Comparison of ENCODE assay signal across 13 mouse cellular contexts in the genomic region with DNA sequence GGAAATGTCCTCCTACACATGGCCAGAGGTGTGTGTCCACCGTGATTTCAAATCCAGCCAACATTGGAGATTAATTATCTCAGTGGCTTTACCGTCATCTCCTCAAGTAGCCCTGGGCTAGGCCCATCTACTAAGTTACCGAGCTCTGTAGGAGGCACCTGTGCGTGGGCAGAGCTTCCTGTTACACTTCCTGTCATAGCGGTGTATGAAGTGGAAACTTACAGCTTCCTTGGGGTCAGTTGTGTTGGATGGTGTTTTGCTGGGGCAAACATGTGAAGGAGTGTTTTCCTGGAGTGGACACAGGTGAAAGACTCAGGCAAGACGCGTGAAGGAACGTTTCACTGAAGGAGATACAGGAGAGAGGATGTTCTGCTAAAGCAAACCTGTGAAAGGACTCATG. TPM values are rescaled to one million over a fixed set of nuclear protein-coding genes. Genes with fewer than 3 reads are reported as not detected.
DNase-seq lines count a peak whose midpoint lies in the region; ATAC-seq and TF ChIP-seq lines count a peak whose summit lies in the region.
"Had no signal": no experiment of that assay in that cellular context is flagged by ENCODE, and none has a peak within 500 bp of the region (broad histone marks: within the 10 kb centered on the region; RNA-seq: fewer than 3 reads in every experiment).

No protein-coding gene starts in this region.

- H3K4me2 ChIP-seq in midbrain, embryonic 11.5 days: no peak overlapping the region
- no peak overlapping the region for H3K4me2 ChIP-seq in midbrain, embryonic 16.5 days (ENCODE audit: low read length)
- no peak overlapping the region for H3K4me2 ChIP-seq in hindbrain, postnatal 0 days (ENCODE audit: low read depth, low read length)
- H3K4me2 ChIP-seq: midbrain, embryonic 12.5 days had no signal

- ATAC-seq in midbrain, embryonic 11.5 days (ENCODE audit: low FRiP score): no peak
- no peak for ATAC-seq in midbrain, embryonic 16.5 days
- ATAC-seq in hindbrain, postnatal 0 days: no peak

- H3K4me3 ChIP-seq in gastrocnemius, adult 2 months: no peak overlapping the region
- no peak overlapping the region for H3K4me3 ChIP-seq in midbrain, embryonic 11.5 days (ENCODE audit: low read depth, low read length)
- no peak overlapping the region for H3K4me3 ChIP-seq in midbrain, embryonic 16.5 days (ENCODE audit: low read depth, low read length)
- H3K4me3 ChIP-seq in hindbrain, postnatal 0 days (ENCODE audit: low read length): no peak overlapping the region
- H3K4me3 ChIP-seq: midbrain, embryonic 12.5 days had no signal

- peak overlapping the region; percentile 74 for H3K27ac ChIP-seq in gastrocnemius, adult 2 months
- H3K27ac ChIP-seq in midbrain, embryonic 11.5 days (ENCODE audit: low read depth, low read length): no peak overlapping the region
- no peak overlapping the region for H3K27ac ChIP-seq in midbrain, embryonic 16.5 days (ENCODE audit: low read length)
- H3K27ac ChIP-seq in hindbrain, postnatal 0 days: no peak overlapping the region
- H3K27ac ChIP-seq: midbrain, embryonic 12.5 days had no signal

- no peaks in the 10 kb centered on the region for H3K36me3 ChIP-seq in midbrain, embryonic 11.5 days (ENCODE audit: control insufficient read depth, insufficient read depth, low read length)
- H3K36me3 ChIP-seq in midbrain, embryonic 16.5 days (ENCODE audit: control insufficient read depth, insufficient read depth, low read length): no peaks in the 10 kb centered on the region
- no peaks in the 10 kb centered on the region for H3K36me3 ChIP-seq in hindbrain, postnatal 0 days (ENCODE audit: insufficient read depth, low read length)
- H3K36me3 ChIP-seq: midbrain, embryonic 12.5 days had no signal

- 88% methylated on average over 8 of the region's 8 CpGs for WGBS in midbrain, embryonic 11.5 days
- WGBS in midbrain, embryonic 16.5 days: 95% methylated on average over 8 of the region's 8 CpGs
- WGBS in hindbrain, postnatal 0 days: 91% methylated on average over 8 of the region's 8 CpGs

- H3K4me1 ChIP-seq in midbrain, embryonic 11.5 days (ENCODE audit: control insufficient read depth, insufficient read depth, low read length): peaks cover 9% of the 10 kb centered on the region
- H3K4me1 ChIP-seq in midbrain, embryonic 16.5 days (ENCODE audit: control insufficient read depth, insufficient read depth, low read length): no peaks in the 10 kb centered on the region
- peaks cover 12% of the 10 kb centered on the region for H3K4me1 ChIP-seq in hindbrain, postnatal 0 days (ENCODE audit: insufficient read depth, low read length)

- no peak overlapping the region for H3K9ac ChIP-seq in midbrain, embryonic 11.5 days (ENCODE audit: low read length)
- H3K9ac ChIP-seq in midbrain, embryonic 16.5 days (ENCODE audit: low read depth, low read length): no peak overlapping the region
- no peak overlapping the region for H3K9ac ChIP-seq in hindbrain, postnatal 0 days (replicated peaks; ENCODE audit: low read length)
- H3K9ac ChIP-seq: midbrain, embryonic 12.5 days had no signal

- no peaks in the 10 kb centered on the region for H3K9me3 ChIP-seq in midbrain, embryonic 11.5 days (ENCODE audit: control insufficient read depth, low read length)
- H3K9me3 ChIP-seq in midbrain, embryonic 16.5 days (replicated peaks; ENCODE audit: control insufficient read depth, low read length, poor library complexity, severe bottlenecking): no peaks in the 10 kb centered on the region
- H3K9me3 ChIP-seq in hindbrain, postnatal 0 days (ENCODE audit: low read length): no peaks in the 10 kb centered on the region
- H3K9me3 ChIP-seq: midbrain, embryonic 12.5 days had no signal

- no peak for TF ChIP-seq CTCF in gastrocnemius, adult 2 months (IDR thresholded peaks at IDR 0.05)
- no peak for TF ChIP-seq CTCF in hindbrain, postnatal 0 days (IDR thresholded peaks at IDR 0.05; ENCODE audit: low read depth)

- H3K27me3 ChIP-seq in midbrain, embryonic 11.5 days (ENCODE audit: control insufficient read depth, insufficient read depth, low read length): no peaks in the 10 kb centered on the region
- H3K27me3 ChIP-seq in midbrain, embryonic 16.5 days (ENCODE audit: control insufficient read depth, insufficient read depth, low read depth, low read length): no peaks in the 10 kb centered on the region
- H3K27me3 ChIP-seq in hindbrain, postnatal 0 days (ENCODE audit: insufficient read depth, low read length): no peaks in the 10 kb centered on the region
- H3K27me3 ChIP-seq: midbrain, embryonic 12.5 days had no signal

- intact Hi-C loops in gastrocnemius, adult 2 months (cut with DNase I): no loop called here
- intact Hi-C loops in gastrocnemius, postnatal 14 days (cut with DNase I; ENCODE audit: low total_unique reads): no loop called here

- DNase-seq in gastrocnemius, adult 2 months: no peak
- no peak for DNase-seq in gastrocnemius, postnatal 14 days
- peak; percentile 49 for DNase-seq in midbrain, embryonic 11.5 days (ENCODE audit: low spot score, missing footprints)
- DNase-seq in spleen, adult 18-20 months: peak; percentile 63 to 68
- DNase-seq in hindbrain, postnatal 0 days (ENCODE audit: low spot score): no peak
- DNase-seq in cerebellum, postnatal 36 days: no peak
- no peak for DNase-seq in lung, postnatal 14 days
- DNase-seq: adrenal gland, adult 2 months; cerebellum, adult 18-20 months; kidney, postnatal 25 days; right cerebral cortex, postnatal 4 days had no signal

RNA-seq across cellular contexts. Expression of a gene that starts 32.6 kb away (rescaled TPM):
- 1 to 10 TPM in 1 of 2 experiments, under 1 TPM in 1; 0.95 to 1.4 TPM for total RNA-seq in gastrocnemius, adult 2 months (2021)
- 1 to 10 TPM; 2.5 to 3.7 TPM for total RNA-seq in gastrocnemius, postnatal 14 days (2021)
- 48.5 and 48.8 TPM in 2 replicates for polyA plus RNA-seq in midbrain, embryonic 11.5 days (2014; fragmentation: Nextera tagmentation; extraction: Ambion mirVana)
- 4.7 and 5.4 TPM in 2 replicates for polyA plus RNA-seq in midbrain, embryonic 16.5 days (2015; fragmentation: Nextera tagmentation; extraction: Ambion mirVana)
- 12.0 and 18.8 TPM in 2 replicates for total RNA-seq in hindbrain, postnatal 0 days (2014; rRNA removed)
- polyA plus RNA-seq in hindbrain, postnatal 0 days (2015; fragmentation: Nextera tagmentation; extraction: Ambion mirVana): 6.7 and 9.2 TPM in 2 replicates

RNA-seq across cellular contexts. Expression of a gene that starts 59.3 kb away (rescaled TPM):
- total RNA-seq in gastrocnemius, adult 2 months (2021): 10 to 100 TPM; 10.4 to 11.4 TPM
- 1 to 10 TPM; 7.2 to 7.8 TPM for total RNA-seq in gastrocnemius, postnatal 14 days (2021)
- 16.1 and 18.3 TPM in 2 replicates for polyA plus RNA-seq in midbrain, embryonic 11.5 days (2014; fragmentation: Nextera tagmentation; extraction: Ambion mirVana)
- 12.6 and 14.9 TPM in 2 replicates for polyA plus RNA-seq in midbrain, embryonic 16.5 days (2015; fragmentation: Nextera tagmentation; extraction: Ambion mirVana)
- 23.8 and 30.7 TPM in 2 replicates for total RNA-seq in hindbrain, postnatal 0 days (2014; rRNA removed)
- 10.0 and 10.8 TPM in 2 replicates for polyA plus RNA-seq in hindbrain, postnatal 0 days (2015; fragmentation: Nextera tagmentation; extraction: Ambion mirVana)

Comparison
In these comparisons a context has a peak if more than half of its experiments do, and no peak if none do; other contexts are left out.
1. DNase-seq: peak in midbrain, embryonic 11.5 days (single experiment) and spleen, adult 18-20 months (2 of 2); none in gastrocnemius, adult 2 months (single experiment), gastrocnemius, postnatal 14 days (single experiment), hindbrain, postnatal 0 days (single experiment), cerebellum, postnatal 36 days (0 of 2) and lung, postnatal 14 days (single experiment).